Mouse (Mus musculus): Measurements from ENCODE around the gene Ptprt.

DNA sequence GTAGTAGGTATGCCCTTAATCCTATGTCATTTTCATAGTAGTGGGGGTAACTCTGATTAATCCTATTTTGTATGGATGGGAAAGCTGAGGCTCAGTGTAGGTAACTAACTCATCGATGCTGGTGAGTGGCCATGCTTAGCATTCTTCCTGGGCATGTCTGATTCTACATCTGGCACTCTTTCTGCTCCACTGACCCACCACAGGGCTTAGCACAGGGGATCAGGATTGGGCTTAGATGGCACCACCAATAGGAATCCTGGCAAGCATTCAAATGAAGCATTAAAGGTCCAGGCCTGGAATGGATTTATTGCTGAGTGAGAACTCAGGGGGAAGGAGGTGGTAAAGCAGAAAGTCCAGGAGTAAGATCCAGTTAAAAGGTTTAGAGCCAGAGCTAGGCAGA is 1179.2 kb downstream of the Ptprt start:
- TF ChIP-seq CTCF (IDR thresholded peaks at IDR 0.05; ENCODE audit: low read depth, low read length) = no peak
- TF ChIP-seq POLR2A (IDR thresholded peaks at IDR 0.05; ENCODE audit: borderline replicate concordance, low read depth, low read length) = no peak
